Mouse (Mus musculus) cerebellum, postnatal 36 days (tissue): ENCODE measurements around the gene Pipox.

ENCODE experiments used
- DNase-seq, 2 experiments: peaks; one replicate each; pipeline ENCODE4 v3.0.0; 2021 to 2022; ENCODE audit warnings: mixed read lengths in 2 of 2

The Pipox gene

DNA sequence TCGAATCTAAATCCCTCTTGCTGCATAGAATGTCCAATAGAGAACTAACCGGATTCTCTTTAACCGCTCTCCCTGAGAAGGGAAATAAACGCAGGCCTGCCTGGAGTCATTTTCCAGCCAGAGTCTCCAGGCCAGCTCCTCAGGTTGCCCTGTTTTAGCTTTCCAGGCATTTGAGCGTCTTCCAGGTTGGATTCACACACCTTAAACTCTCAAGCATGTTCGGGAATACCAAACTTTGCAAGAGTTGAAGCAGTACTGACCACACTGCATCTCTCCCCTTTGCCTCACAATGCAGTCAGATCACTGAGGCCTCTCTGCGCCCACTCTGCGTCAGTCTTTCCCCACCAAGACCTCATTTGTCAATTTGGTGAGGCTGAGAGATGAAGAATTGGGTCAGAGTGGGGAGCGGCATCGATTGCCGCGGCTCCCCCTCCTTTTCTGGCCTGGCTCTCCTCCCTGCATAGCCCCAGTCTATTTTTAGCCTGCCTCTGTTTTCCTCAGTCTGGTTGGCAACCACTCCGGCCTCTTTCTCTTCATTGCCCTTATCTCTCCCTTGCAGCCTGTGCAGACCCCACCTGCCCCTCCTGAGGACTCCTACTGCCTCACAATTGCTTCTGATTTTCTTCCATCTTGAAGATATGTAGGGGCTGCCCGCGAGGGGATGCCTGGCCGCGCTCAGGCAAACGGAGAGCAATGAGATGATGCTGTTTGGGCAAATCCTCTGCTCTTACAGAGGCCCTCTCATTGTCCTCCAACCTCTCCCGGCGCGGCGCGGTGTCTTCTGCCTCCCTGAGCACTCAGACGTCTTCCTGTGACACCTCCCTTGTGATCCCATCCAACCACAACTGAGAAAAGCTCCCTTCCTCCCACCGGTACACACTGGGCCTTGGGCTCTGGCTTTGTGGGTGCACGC, 17.8 kb downstream of the Pipox start:
- DNase-seq, result peak; percentile 44 to 48

DNA sequence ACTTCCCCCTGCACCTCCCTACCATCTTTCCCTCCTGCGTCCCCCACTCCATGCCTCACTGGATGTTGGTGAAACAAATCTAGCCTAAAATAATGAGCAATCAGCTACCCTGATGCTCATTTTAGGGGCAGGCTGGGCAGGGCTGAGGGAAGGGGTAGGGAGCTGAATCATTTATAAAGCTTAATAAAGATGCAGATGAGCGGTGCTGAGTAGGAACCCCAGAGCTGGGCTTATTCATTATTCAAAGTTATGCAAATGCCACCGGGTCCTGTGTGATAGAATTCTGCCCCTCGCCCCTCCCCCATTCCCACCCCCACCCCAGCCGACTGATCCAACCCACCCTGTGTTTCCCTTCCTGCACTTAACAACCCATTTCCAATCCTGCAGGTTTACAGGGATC, 18.6 kb downstream of the Pipox start:
- DNase-seq, result no peak

DNA sequence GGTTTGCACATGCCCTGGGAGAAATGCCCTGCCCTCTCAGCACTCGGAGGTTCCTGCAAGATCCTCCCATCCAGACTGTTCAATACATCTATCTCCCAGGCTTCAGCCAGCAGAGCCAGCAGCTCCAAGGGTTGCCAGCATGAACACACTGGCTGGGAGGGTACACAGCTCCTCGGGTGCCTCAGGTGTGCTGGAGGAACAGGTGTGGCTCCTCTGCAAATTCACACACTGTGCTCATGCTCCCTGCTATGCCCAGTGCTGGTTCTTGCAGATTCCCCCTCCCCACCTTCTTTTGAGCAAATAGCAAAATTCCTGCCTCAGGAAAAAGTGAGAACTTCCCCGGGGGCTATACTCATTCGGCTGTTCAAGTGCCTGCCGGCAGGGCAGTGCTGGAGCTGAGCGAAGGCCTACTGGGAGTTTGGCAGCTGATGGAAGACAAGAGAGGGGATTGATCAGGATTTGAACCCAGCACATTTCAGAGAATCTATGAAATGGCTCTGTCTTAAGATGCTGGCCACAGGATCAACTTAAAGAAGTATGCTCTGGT, 19.1 kb downstream of the Pipox start:
- no peak for DNase-seq

DNA sequence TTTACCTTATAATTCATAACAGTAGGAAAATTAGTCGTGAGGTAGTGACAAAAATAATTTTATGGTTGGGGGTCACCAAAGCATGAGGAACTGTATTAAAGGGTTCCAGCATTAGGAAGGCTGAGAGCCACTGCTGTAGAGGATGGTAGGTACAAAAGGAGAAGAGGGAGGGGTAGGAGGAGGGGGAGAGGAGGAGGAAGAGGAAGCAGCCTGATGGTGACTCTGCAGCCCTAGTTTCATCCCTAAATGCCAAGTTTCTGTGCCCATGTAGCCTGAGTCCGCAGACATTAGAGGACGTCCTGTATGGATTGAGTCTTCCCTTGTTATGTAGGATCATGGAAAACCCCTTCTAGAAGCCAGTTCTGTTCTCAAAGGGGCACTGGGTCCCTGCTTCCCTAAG, 20.8 kb downstream of the Pipox start:
- DNase-seq, result no peak

DNA sequence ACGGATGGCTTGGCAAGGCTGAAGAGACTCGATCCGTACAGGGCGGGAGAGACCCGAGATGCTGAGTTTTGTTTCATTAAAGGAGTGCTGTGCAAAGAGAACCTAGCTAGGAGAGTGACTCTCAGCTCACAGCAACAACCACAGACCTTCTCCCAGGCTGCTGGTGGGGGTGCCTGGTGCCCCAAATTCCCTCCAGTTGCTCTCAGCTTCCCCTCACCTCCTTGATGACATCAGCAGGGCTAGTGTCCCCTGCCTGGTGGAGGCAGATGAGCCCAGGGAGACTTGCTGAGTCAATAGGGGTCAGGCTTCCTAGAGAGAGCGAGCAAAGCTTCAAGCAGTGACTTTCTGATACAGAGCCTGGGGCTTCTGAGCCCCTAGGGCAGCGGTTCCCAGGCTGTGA, 21.2 kb downstream of the Pipox start:
- DNase-seq, result no peak

DNA sequence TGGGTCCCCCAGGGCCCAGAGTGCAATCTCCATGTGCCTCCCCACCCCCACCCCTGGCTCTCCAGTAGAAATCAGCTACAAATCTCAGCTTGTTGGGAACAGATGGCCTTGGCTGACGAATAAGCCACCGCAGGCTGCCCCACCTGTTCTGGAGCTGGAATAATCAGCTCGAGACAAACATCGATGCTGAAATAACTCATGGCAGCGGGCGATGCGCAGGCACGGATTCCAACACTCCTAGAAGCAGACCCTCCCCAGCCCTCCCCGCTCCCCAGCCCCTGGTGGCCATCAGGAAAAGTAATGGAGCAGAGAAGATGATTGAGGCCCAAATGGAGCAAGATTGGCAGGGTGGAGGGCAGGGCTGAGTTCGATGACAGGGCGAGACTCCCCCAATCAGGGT, 21.7 kb downstream of the Pipox start:
- DNase-seq, result peak; percentile 81 to 84

DNA sequence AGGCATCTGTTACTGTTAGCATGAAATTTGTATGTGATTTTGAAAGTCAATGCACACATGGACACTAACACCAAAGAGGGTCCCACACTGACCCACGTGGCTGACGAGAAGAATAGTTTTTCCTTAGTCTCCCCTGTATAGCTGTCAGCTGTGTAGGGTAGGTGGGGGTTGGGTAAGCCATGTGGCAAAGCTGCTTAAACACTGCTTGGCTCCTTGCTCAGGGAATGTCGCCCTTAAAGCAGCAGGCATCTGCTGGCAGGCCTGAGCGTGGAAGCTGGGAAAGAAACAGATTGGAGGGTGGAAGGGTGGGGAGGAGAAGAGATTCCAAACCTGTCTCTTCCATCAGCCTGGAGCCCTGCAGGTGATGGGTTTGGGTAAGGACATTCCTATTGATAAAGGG, 22.5 kb downstream of the Pipox start:
- DNase-seq, result peak; percentile 80 to 81

DNA sequence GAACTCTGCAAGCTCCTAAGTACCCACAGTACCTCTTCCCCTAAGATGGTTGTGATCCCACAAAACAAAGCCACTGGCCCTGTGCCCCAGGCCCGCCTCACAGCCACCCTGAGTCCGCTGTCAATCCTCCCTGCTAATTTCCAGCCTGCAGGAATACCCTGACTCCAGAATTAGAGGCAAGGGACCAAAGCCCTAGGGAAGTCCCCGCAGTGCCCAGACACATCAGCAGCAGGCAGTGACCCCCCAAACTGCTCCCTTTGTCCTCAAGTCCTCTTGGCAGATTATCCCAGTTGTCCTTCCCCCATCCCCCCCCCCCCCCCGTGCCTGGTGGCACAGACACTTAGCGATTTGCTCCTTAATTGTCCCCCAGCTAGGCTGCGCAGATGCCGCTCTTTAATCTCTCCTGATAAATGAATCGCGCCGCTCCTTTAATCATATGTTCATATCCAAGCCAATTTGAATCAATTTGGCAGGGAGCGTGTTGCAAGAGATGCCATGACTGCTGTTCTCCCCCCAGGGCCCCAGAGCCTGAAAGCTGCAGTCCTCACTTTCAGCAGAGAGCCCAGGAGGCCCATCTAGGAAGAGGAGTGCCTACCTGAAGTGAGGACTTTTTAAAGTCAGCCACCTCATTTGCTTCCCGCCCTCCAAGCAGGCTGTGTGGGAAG, 26.3 kb downstream of the Pipox start:
- no peak for DNase-seq

DNA sequence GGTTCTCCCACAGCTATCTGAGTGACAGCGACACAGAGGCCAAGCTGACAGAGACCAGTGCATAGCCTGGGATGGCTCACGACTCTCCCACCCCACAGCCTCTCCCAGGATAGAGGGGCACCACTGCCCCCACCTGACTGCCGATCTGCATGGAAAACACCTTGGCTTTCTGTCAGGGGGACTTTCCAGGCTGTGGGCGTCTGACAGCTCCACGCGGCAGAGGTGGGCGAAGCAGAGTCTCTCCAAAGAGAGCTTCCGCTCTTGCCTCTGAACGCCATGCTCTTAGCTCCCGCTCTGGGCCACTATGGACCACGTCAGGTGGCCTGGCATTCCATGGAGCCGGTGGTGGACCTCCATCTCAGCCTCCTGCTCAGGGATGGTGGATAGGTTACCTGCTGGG, 29.1 kb downstream of the Pipox start:
- no peak for DNase-seq

DNA sequence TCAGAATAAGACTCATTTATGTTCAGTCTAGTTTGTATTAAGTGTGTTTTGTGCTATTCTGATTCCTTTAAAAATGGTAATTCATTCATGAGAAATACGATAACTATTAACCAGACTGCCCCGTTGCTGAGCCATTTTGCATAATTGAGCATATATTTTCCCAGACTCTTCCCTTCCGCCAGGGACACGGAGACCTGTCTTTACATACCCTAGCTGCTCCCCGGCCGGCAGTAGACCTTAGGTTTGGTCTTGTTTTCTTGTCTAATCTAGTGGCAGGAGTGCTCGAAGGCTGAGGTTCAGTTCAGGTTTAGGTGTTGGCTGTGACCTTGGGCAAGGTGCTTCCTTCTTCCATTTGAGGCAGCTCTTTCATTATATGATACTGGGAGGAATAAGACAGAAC, 31.0 kb downstream of the Pipox start:
- DNase-seq, result no peak

DNA sequence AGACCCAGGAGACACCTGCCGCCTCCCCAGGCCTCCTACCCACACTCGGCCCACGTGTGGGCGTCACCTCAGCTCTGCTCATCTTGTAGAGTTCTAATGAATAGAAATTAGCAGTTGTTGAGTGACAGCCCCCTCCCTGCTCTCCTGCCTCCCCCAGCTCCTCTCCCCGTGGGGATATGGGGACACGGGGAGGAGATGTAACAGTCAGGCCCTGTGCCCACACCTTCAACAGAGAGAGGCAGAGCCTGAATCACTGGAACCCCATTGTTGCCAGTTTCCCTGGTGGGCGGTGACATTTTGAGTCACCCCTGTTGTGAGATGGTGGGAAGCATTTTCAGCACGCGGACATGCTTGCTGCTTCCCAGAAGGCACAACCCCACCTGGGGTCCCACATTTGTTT, 32.9 kb downstream of the Pipox start:
- no peak for DNase-seq

DNA sequence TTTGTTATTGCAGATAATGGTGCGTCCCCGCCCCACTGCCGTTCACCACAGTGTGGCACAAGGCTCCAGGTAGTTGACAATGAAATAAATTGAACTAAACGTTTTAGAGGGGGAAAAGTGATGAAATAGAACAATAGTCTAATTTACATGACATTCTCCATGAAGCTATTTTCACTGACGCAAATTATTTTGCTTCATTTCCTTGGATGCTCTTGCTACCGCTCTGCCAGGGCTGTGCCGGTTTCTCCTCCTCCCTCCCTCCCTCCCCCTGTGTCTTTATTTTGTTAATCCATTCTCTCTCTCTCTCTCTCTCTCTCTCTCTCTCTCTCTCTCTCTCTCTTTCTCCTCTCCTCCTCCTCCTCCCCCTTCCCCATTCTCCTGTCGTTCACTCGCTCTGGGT, 35.3 kb downstream of the Pipox start:
- DNase-seq, result no peak

DNA sequence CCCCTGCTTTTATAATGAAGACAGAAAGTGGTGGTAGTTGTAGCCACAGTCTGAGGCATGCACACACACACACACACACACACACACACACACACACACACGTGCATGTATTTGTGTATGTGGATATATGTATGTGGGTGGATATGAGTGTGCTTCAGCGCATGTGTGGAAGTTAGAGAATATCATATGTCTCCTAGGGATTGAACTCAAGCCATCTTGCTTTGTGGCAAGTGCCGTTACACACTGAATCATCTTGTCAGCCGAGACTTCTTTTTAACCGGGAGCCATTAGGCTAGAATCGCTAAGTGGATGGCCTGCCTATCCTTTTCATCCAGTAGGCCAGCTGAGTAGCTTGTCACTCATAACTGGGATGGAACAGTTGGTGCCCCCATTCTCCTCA, 36.8 kb downstream of the Pipox start:
- no peak for DNase-seq

DNA sequence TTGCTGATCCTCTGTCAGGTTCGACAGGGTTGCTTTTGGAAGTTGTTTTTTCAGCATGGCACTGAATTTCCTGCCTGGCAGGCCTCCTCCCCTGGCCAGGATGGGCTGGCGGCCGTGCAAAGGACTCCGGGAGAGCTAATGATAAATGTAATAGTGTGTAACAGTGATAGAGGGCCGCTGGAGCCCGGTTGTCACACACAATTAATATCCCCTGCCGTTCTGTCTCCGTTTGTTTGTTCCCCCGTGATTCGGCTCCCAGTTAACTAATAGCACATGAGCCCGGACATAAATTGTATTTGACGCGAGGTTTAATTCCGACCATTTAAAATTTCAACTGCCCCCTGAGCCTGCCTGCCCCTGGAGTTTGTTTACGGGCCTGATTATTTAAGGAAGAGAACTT, 38.5 kb downstream of the Pipox start:
- no peak for DNase-seq

DNA sequence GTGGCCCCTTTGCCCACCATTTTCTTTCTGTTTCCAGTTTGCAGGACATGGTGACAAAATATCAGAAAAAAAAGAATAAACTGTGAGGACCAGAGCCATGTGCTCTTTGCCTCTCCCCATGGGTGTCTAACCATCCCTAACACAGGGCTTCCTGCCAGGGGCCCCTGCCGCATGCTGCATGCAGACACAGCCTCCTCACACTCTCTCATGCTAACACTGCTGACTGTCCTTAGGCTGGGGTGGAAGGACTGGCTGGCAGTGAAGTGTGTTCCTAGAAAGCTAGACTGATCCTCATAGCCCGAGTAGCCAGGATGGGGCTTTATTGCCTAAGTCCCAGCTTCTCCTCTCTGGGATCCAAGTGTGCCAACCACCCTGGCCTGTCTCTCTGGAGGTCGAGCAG, 39.3 kb downstream of the Pipox start:
- no peak for DNase-seq

DNA sequence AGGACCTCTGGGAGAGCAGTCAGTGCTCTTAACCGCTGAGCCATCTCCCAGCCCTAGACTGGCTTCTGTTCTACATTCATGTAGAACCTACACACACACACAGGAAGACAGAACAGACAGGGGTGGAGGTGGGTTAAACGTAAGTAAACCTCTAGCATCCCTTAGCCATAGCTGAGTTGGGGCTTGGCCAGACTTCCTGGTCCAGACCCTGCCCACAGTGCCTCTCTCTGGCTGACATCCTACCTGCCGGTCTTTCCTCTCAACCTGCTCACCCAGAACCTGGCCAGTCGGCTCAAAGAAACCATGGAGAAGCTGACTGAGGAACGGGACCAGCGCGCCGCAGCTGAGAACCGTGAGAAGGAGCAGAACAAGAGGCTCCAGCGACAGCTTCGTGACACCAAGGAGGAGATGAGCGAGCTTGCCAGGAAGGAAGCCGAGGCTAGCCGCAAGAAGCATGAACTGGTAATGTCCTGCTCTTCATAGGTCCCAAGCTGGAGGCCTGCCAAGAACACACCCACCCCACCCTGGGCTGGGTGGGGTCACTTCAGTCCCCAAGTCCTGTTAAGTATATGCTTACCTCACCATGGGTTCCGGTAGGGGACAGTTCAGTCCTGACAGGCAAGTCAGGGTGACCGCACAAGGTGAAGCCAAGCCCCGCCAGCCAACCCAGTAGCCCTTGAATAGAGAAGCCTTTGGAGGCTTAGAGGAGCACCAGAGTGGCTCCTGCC, 40.8 kb downstream of the Pipox start:
- DNase-seq, result no peak

DNA sequence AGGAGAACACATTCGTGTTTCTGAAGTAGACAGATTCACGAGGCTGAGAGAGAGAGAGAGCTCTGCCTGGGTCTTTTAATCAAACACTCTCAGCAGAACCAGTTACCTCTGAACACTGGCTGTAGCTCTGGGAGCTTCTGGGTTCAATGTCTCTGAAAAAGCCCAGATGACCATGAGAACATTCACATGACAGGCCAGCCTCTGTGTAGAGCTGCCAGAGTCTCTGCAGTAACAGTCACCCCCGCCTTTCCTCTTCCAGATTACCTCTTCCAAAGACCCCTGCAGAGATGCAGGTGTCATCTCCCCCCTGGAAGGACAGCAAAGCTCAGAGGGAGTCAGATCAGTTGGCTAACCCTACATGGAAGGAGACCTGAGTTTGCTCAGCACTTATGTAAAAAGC, 41.7 kb downstream of the Pipox start:
- DNase-seq, result no peak

DNA sequence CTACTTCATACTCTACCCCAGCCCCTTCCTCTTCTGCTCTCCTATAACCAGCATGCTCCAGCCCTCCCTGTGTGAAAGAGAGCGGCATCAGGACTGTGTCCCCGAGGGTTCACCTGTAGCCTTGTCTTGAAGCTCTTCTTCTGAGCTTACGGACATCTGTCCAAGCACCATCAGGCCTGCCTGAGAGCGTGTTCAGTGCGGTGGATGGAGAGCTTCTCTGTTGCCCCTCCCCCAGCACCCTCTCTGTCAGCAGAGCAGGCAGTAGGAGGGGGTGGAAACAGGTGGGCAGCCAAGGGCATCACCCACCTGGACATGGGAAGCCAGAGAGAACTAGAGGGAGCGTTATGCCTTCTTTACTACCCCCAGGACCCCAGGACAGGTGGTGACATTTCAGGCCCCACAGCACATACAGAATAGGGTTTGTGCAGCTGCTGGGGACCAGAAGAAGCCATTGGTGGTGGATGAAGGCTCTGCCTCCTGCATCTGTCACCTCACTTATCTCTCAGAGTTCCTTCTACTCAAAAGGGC, 42.3 kb downstream of the Pipox start:
- DNase-seq, result no peak

DNA sequence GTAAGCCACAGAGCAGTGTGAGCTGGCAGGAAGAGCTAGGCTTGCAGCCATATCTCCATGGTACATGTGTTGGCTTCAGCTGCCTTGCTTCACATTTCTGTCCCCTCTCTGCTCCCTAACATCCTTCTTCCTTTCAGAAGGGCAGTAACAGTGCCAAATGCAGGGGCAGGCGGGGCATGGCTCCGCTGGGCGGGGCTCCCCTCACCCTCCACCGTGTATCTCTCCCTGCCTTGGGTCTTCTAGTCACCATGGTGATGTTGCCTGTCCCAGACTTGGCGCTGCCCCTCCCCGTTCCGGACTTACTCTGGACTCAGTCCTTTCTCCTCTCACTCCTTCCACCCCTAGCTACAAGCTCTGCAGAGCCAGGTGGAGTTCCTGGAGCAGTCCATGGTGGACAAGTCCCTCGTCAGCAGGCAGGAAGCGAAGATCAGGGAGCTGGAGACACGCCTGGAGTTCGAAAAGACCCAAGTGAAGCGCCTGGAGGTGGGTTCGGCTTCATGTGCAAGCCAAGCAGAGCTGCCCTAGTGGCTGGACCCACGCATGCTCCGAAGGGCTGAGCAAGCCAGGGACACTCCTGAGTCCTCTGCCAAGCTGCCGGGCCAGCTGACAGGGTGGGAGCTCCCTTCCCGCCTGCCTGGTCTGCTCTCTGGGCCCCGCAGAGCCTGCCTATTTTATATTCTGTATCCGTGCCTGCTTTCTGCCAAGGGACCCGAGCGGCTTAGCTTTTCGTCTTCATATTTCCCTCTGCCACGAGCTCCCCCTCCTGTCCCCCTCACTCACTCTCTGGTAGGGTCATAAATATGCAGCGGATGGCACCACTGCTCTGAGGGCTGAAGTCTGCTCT, 43.3 kb downstream of the Pipox start:
- DNase-seq, result peak; percentile 63 to 67

DNA sequence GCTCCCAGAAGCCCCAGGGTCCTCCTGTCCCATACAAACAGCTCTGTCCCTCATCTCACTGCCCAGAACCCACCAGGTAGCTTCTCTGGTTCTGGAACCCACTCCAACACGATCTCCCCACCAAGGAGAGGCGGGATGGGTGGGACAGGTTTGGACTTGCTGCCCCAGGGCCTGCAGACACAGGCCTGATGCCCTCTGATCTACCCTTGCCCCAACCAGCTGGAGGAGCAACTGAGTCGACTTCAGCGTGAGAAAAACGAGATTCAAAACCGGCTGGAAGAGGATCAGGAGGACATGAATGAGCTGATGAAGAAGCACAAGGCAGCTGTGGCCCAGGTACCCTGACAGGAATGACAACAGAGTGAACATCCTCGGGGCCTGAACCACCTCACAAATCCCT, 44.7 kb downstream of the Pipox start:
- no peak for DNase-seq

DNA sequence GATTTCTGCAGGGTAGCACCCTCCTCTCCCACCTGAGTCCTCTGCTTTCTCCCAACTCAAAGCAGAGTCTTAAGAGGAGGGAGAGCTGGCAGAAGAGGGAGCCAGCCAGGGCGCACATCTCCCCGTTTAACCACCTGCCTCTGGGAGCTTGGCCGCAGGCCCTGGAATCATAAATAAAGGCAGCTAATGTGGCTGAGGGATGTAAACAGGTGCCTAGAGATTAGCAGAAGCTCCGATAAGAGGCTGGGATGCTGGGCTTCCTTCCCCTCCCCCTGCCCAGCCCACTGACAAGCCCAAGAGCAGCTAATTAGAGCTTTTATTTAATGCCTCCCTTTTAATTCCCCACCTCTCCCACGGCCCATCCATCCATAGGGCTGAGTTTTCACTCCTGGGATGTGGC, 45.8 kb downstream of the Pipox start:
- DNase-seq, result no peak

DNA sequence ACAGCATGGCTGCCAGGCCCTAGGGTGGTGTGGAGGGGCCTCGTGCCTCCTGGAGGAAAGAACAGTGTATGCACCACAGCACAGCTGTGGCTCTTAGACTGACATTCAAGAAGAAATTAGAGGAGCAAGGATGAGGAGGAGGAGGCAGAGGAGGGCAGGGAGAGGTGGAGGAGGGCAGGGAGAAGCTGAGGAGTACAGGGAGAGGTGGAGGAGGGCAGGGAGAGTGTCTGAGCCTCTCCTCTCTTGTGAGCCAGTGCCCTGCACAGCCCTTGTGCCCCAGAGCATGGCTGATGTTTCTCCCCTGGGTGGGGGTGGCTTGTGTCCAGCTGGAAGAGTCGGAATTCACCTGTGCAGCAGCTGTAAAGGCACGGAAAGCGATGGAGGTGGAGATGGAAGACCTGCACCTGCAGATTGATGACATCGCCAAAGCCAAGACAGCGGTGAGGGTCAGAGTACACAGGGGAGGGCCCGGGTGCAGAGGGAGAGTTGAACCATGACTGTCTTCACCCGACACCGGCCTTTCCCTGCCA, 46.2 kb downstream of the Pipox start:
- no peak for DNase-seq
